Mouse (Mus musculus) kidney, adult 2 months (tissue): ENCODE data around the gene Olfr694. TPM values are rescaled to one million over a fixed set of nuclear protein-coding genes. Genes with fewer than 3 reads are reported as not detected.
A peak's percentile ranks its signal among the peaks of the same experiment; 100 is the strongest.

ENCODE experiments used
- DNase-seq: peaks from one replicate; pipeline ENCODE4 v3.0.0; 2021
- H3K27ac ChIP-seq: fragments of 200-500 bp; 2 replicates; pipeline ENCODE4 v1.5.1; 2012; ENCODE audit warnings: low read depth, low read length, control low read depth, inconsistent platforms; ENCODE audit not compliant: insufficient read depth
- H3K27me3 ChIP-seq: fragments of 200-500 bp; replicated peaks from 2 replicates; pipeline ENCODE4 v1.6.1; 2012; ENCODE audit warnings: mild to moderate bottlenecking, moderate library complexity, low read length, inconsistent platforms; ENCODE audit not compliant: control insufficient read depth, insufficient read depth
- H3K36me3 ChIP-seq: fragments of 200-500 bp; 2 replicates; pipeline ENCODE4 v1.6.1; 2012; ENCODE audit warnings: mild to moderate bottlenecking, moderate library complexity, low read length, inconsistent platforms; ENCODE audit not compliant: control insufficient read depth, insufficient read depth
- H3K4me1 ChIP-seq: fragments of 200-500 bp; 2 replicates; pipeline ENCODE4 v1.6.1; 2011; ENCODE audit warnings: low read length; ENCODE audit not compliant: control insufficient read depth, insufficient read depth
- H3K4me3 ChIP-seq: fragments of 200-500 bp; 2 replicates; pipeline ENCODE4 v1.5.1; 2011; ENCODE audit warnings: mild to moderate bottlenecking, low read depth, low read length, control low read depth; ENCODE audit not compliant: insufficient read depth
- CTCF ChIP-seq: fragments of 200-500 bp; conservative IDR thresholded peaks from 2 replicates; pipeline ENCODE4 v1.5.1; 2011; ENCODE audit warnings: low read depth, mild to moderate bottlenecking, control low read depth, low read length, moderate library complexity, mixed read lengths; ENCODE audit not compliant: insufficient read depth, insufficient read length
- POLR2A ChIP-seq: fragments of 200-500 bp; IDR thresholded peaks from one replicate; pipeline ENCODE4 v1.6.1; 2011; ENCODE audit warnings: low read depth, low read length, control low read depth
- WGBS: fragments of 180-500 bp; shearing (Covaris S2); methylation state at CpG from one replicate; pipeline ENCODE4 v1.1.7; 2018; 5-methylcytosine and 5-hydroxymethylcytosine counted together
- polyA plus RNA-seq: library from polyadenylated mRNA; depleted of rRNA; stranded (reverse); fragments of >200 nt; gene quantifications from 2 replicates; pipeline ENCODE4 v1.2.3, GENCODE M21; 2012; rRNA removed

Olfr694 gene
- polyA plus RNA-seq, 1 experiment: not detected

GRCm38 (mm10) chr7:106644222-106644870 is 47.3 kb downstream of the Olfr694 start:
- Histone ChIP-seq H3K4me1 (no peaks in the 10 kb centered on the region), H3K36me3 (no peaks in the 10 kb centered on the region), H3K4me3 (no peak overlapping the region), H3K27me3 (no peaks in the 10 kb centered on the region), H3K27ac (no peak overlapping the region)
- 54% methylated on average over 3 of the region's 3 CpGs for WGBS
- DNase-seq: peak; percentile 3
- TF ChIP-seq POLR2A (no peak), CTCF (no peak)

GRCm38 (mm10) chr7:106640839-106641238 is 50.8 kb downstream of the Olfr694 start:
- TF ChIP-seq CTCF: no peak
- no peak for TF ChIP-seq POLR2A
- Histone ChIP-seq H3K27me3 (no peaks in the 10 kb centered on the region), H3K4me1 (no peaks in the 10 kb centered on the region), H3K36me3 (no peaks in the 10 kb centered on the region), H3K27ac (no peak overlapping the region), H3K4me3 (no peak overlapping the region)
- no peak for DNase-seq
- WGBS: 52% methylated on average over 1 of the region's 1 CpGs

- Histone ChIP-seq H3K27me3 (no peaks in the 10 kb centered on the region), H3K4me1 (no peaks in the 10 kb centered on the region), H3K36me3 (no peaks in the 10 kb centered on the region), H3K27ac (no peak overlapping the region), H3K4me3 (no peak overlapping the region)
- TF ChIP-seq CTCF (no peak), POLR2A (no peak)
- DNase-seq: no peak
- WGBS: 85% methylated on average over 4 of the region's 4 CpGs
These were observed 56.1 kb downstream of the Olfr694 start for GRCm38 (mm10) chr7:106635560-106635959.

Other genes starting within 250 kb of the Olfr694 start
- not detected in 2 replicates for gene Olfr693, start 11.2 kb downstream of the Olfr694 start, polyA plus RNA-seq
- gene Olfr695, start 24.6 kb upstream of the Olfr694 start, polyA plus RNA-seq: not detected in 2 replicates
- not detected in 2 replicates for gene Olfr697, start 50.6 kb upstream of the Olfr694 start, polyA plus RNA-seq
- not detected in 2 replicates for gene Olfr698, start 63.6 kb upstream of the Olfr694 start, polyA plus RNA-seq
- not detected in 2 replicates for gene Olfr699, start 101.4 kb upstream of the Olfr694 start, polyA plus RNA-seq
- gene Olfr700, start 117.0 kb upstream of the Olfr694 start, polyA plus RNA-seq: not detected in 2 replicates
- not detected in 2 replicates for gene Olfr701, start 122.3 kb upstream of the Olfr694 start, polyA plus RNA-seq
- not detected in 2 replicates for gene Olfr702, start 142.1 kb upstream of the Olfr694 start, polyA plus RNA-seq
- not detected in 2 replicates for gene Olfr703, start 151.5 kb upstream of the Olfr694 start, polyA plus RNA-seq
- gene Olfr704, start 171.4 kb upstream of the Olfr694 start, polyA plus RNA-seq: not detected in 2 replicates
- not detected in 2 replicates for gene Olfr705, start 185.1 kb upstream of the Olfr694 start, polyA plus RNA-seq
- gene Olfr706, start 196.3 kb upstream of the Olfr694 start, polyA plus RNA-seq: not detected in 2 replicates
- gene Olfr707, start 209.4 kb upstream of the Olfr694 start, polyA plus RNA-seq: not detected in 2 replicates
- not detected in 2 replicates for gene Olfr1532-ps1, start 216.2 kb upstream of the Olfr694 start, polyA plus RNA-seq
- gene Olfr709-ps1, start 240.4 kb upstream of the Olfr694 start, polyA plus RNA-seq: not detected in 2 replicates